Mouse (Mus musculus) G1E (cell line): ENCODE measurements at regions not wholly inside any gene's neighbourhood (a gene's known extent, or its start where the extent isn't known, plus 50 kb on each side); places are given as distances from the start of the nearest gene placed in this dataset.

Experiments used
- ATAC-seq: 2 replicates; pipeline ENCODE4 v1.8.0; 2016; ENCODE audit warnings: mild to moderate bottlenecking; ENCODE audit not compliant: insufficient number of reproducible peaks, poor library complexity, low FRiP score, severe bottlenecking; ENCODE audit errors: extremely low read depth
- DNase-seq: peaks from one replicate; pipeline ENCODE4 v3.0.0; 2012; ENCODE audit warnings: low spot score
- H3K27me3 ChIP-seq: 2 replicates; pipeline ENCODE4 v1.6.1; 2012; ENCODE audit warnings: mild to moderate bottlenecking, low read length, inconsistent platforms; ENCODE audit not compliant: insufficient read depth
- H3K36me3 ChIP-seq: replicated peaks from 2 replicates; pipeline ENCODE3; 2012; ENCODE audit warnings: mild to moderate bottlenecking, inconsistent platforms
- H3K4me1 ChIP-seq: 2 replicates; pipeline ENCODE4 v1.6.1; 2012; ENCODE audit warnings: low read depth, low read length, inconsistent platforms, mixed read lengths; ENCODE audit not compliant: insufficient read depth
- H3K4me3 ChIP-seq: 2 replicates; pipeline ENCODE4 v1.5.1; 2012; ENCODE audit warnings: low read depth, mild to moderate bottlenecking, inconsistent platforms, low read length, moderate library complexity, mixed read lengths
- H3K9me3 ChIP-seq: replicated peaks from 2 replicates; pipeline ENCODE4 v1.6.1; 2012; ENCODE audit warnings: inconsistent platforms
- CTCF ChIP-seq: IDR thresholded peaks from 2 replicates; pipeline ENCODE4 v1.5.1; 2012; ENCODE audit warnings: low read depth, low read length, inconsistent platforms, mixed read lengths
- GATA1 ChIP-seq: IDR thresholded peaks from 2 replicates; pipeline ENCODE4 v1.6.1; 2012; ENCODE audit warnings: borderline replicate concordance, low read length, inconsistent platforms, mixed read lengths
- GATA2 ChIP-seq: IDR thresholded peaks from 2 replicates; pipeline ENCODE4 v1.6.1; 2012; ENCODE audit warnings: low read depth, low read length, inconsistent platforms, borderline replicate concordance
- POLR2AphosphoS5 ChIP-seq: IDR thresholded peaks from 2 replicates; pipeline ENCODE4 v1.6.1; 2012; ENCODE audit warnings: low read depth, low read length, inconsistent platforms; ENCODE audit not compliant: insufficient replicate concordance
- TAL1 ChIP-seq: conservative IDR thresholded peaks from 2 replicates; pipeline ENCODE4 v1.6.1; 2012; ENCODE audit warnings: low read depth, low read length, inconsistent platforms, mixed read lengths

- no peak overlapping the region for H3K4me3 ChIP-seq
- H3K9me3 ChIP-seq, result peaks cover 30% of the 10 kb centered on the region
- TF ChIP-seq GATA2 (no peak), POLR2AphosphoS5 (no peak), GATA1 (no peak), TAL1 (no peak), CTCF (no peak)
- no peaks in the 10 kb centered on the region for H3K27me3 ChIP-seq
- H3K4me1 ChIP-seq, result no peaks in the 10 kb centered on the region
- ATAC-seq (no peak), DNase-seq (no peak)
- no peaks in the 10 kb centered on the region for H3K36me3 ChIP-seq
These were observed 178.4 kb upstream of the Tmem72 start for GRCm38 (mm10) chr6:116895114-116895513.

GRCm38 (mm10) chr6:116896132-116896630 is 179.5 kb upstream of the Tmem72 start:
- DNase-seq, result no peak
- Histone ChIP-seq H3K4me3 (no peak overlapping the region), H3K36me3 (no peaks in the 10 kb centered on the region), H3K27me3 (no peaks in the 10 kb centered on the region), H3K9me3 (peaks cover 24% of the 10 kb centered on the region), H3K4me1 (no peaks in the 10 kb centered on the region)
- TF ChIP-seq TAL1 (no peak), CTCF (no peak), POLR2AphosphoS5 (no peak), GATA1 (no peak), GATA2 (no peak)
- ATAC-seq, result no peak

GRCm38 (mm10) chr6:116901816-116902215 is 185.1 kb upstream of the Tmem72 start:
- H3K4me1 ChIP-seq, result no peaks in the 10 kb centered on the region
- peaks cover 20% of the 10 kb centered on the region for H3K9me3 ChIP-seq
- DNase-seq (no peak), ATAC-seq (no peak)
- TF ChIP-seq TAL1, result no peak
- TF ChIP-seq GATA1, result no peak
- TF ChIP-seq GATA2, result no peak
- TF ChIP-seq POLR2AphosphoS5, result no peak
- no peak for TF ChIP-seq CTCF
- no peak overlapping the region for H3K4me3 ChIP-seq
- H3K36me3 ChIP-seq, result no peaks in the 10 kb centered on the region
- no peaks in the 10 kb centered on the region for H3K27me3 ChIP-seq

- Histone ChIP-seq H3K27me3 (no peaks in the 10 kb centered on the region), H3K36me3 (no peaks in the 10 kb centered on the region), H3K9me3 (peaks cover 20% of the 10 kb centered on the region), H3K4me1 (no peaks in the 10 kb centered on the region), H3K4me3 (no peak overlapping the region)
- no peak for TF ChIP-seq CTCF
- TF ChIP-seq TAL1, result no peak
- TF ChIP-seq GATA2, result no peak
- TF ChIP-seq GATA1, result no peak
- TF ChIP-seq POLR2AphosphoS5, result no peak
- no peak for DNase-seq
- no peak for ATAC-seq
These were observed 185.7 kb upstream of the Tmem72 start for GRCm38 (mm10) chr6:116902371-116902770.

- no peak for ATAC-seq
- H3K4me1 ChIP-seq, result no peaks in the 10 kb centered on the region
- H3K9me3 ChIP-seq, result peaks cover 23% of the 10 kb centered on the region
- no peaks in the 10 kb centered on the region for H3K27me3 ChIP-seq
- no peak for TF ChIP-seq POLR2AphosphoS5
- no peak for TF ChIP-seq GATA1
- no peak for TF ChIP-seq CTCF
- TF ChIP-seq GATA2, result no peak
- TF ChIP-seq TAL1, result no peak
- no peak overlapping the region for H3K4me3 ChIP-seq
- no peak for DNase-seq
- H3K36me3 ChIP-seq, result no peaks in the 10 kb centered on the region
These were observed 189.9 kb upstream of the Tmem72 start for GRCm38 (mm10) chr6:116906426-116907172.

- ATAC-seq, result no peak
- Histone ChIP-seq H3K36me3 (no peaks in the 10 kb centered on the region), H3K4me1 (no peaks in the 10 kb centered on the region), H3K9me3 (peaks cover 22% of the 10 kb centered on the region), H3K4me3 (no peak overlapping the region), H3K27me3 (no peaks in the 10 kb centered on the region)
- no peak for DNase-seq
- no peak for TF ChIP-seq GATA2
- no peak for TF ChIP-seq TAL1
- TF ChIP-seq POLR2AphosphoS5, result no peak
- TF ChIP-seq GATA1, result no peak
- TF ChIP-seq CTCF, result no peak
These were observed 193.9 kb upstream of the Tmem72 start for GRCm38 (mm10) chr6:116910607-116911006.

- Histone ChIP-seq H3K27me3 (no peaks in the 10 kb centered on the region), H3K4me1 (no peaks in the 10 kb centered on the region), H3K9me3 (peaks cover 29% of the 10 kb centered on the region), H3K4me3 (no peak overlapping the region), H3K36me3 (no peaks in the 10 kb centered on the region)
- DNase-seq (no peak), ATAC-seq (no peak)
- TF ChIP-seq CTCF, result no peak
- TF ChIP-seq TAL1, result no peak
- TF ChIP-seq GATA2, result no peak
- no peak for TF ChIP-seq GATA1
- TF ChIP-seq POLR2AphosphoS5, result no peak
These were observed 195.4 kb upstream of the Tmem72 start for GRCm38 (mm10) chr6:116912161-116912560.
